Mouse (Mus musculus) E14TG2a.4 (cell line): ENCODE measurements around the gene Stim2.

Experiments
- CTCF ChIP-seq: conservative IDR thresholded peaks from 2 replicates; pipeline ENCODE4 v1.5.1; 2014; ENCODE audit warnings: low read length
- POU5F1 ChIP-seq: IDR thresholded peaks from 2 replicates; pipeline ENCODE4 v1.6.1; 2014; ENCODE audit warnings: low read length, borderline replicate concordance

- no peak for TF ChIP-seq CTCF
- no peak for TF ChIP-seq POU5F1
These were observed 51.6 kb downstream of the Stim2 start for GRCm38 (mm10) chr5:54049940-54050339.
